In the genomic region with DNA sequence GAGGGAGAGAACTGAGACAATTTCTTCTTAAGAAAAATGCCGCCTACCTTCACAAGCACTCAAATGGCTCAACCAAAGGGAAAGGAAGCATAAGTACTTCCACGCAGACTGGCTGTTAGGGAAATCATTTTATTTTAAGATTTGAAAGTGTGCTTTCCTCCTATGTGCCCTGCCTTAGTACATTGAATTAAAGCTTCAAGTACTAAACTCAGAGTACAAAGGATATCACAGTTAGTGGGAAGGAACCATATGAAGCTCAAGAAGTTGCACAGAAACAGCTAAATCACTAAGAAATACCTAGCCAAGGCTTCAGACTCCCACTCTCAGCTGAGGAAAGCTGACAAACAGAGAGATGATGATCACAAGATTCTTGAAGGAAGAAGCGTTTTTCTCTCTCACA, we compare ENCODE assay signal across 22 mouse cellular contexts.
DNase-seq lines count a peak whose midpoint lies in the region; ATAC-seq and TF ChIP-seq lines count a peak whose summit lies in the region.
"Had no signal": no experiment of that assay in that cellular context is flagged by ENCODE, and none has a peak within 500 bp of the region (broad histone marks: within the 10 kb centered on the region; RNA-seq: fewer than 3 reads in every experiment).

No protein-coding gene starts in this region.

- peak overlapping the region; percentile 86 for H3K27ac ChIP-seq in layer of hippocampus, adult 2 months
- H3K27ac ChIP-seq in midbrain, embryonic 16.5 days (ENCODE audit: low read length), result no peak overlapping the region
- H3K27ac ChIP-seq: forebrain, embryonic 13.5 days; hindbrain, embryonic 10.5 days; kidney, embryonic 15.5 days; liver, embryonic 12.5 days; neural tube, embryonic 12.5 days had no signal

- H3K36me3 ChIP-seq in midbrain, embryonic 16.5 days (ENCODE audit: control insufficient read depth, insufficient read depth, low read length), result no peaks in the 10 kb centered on the region
- H3K36me3 ChIP-seq: hindbrain, embryonic 10.5 days; kidney, embryonic 15.5 days; liver, embryonic 12.5 days; neural tube, embryonic 12.5 days had no signal

- H3K4me2 ChIP-seq in midbrain, embryonic 16.5 days (ENCODE audit: low read length), result no peak overlapping the region
- H3K4me2 ChIP-seq: forebrain, embryonic 13.5 days; kidney, embryonic 15.5 days; liver, embryonic 12.5 days; midbrain, embryonic 11.5 days; neural tube, embryonic 12.5 days had no signal

- no peak overlapping the region for H3K4me3 ChIP-seq in layer of hippocampus, adult 2 months
- H3K4me3 ChIP-seq in midbrain, embryonic 16.5 days (ENCODE audit: low read depth, low read length), result no peak overlapping the region
- H3K4me3 ChIP-seq: forebrain, embryonic 13.5 days; hindbrain, embryonic 10.5 days; kidney, embryonic 15.5 days; liver, embryonic 12.5 days; myocyte; neural tube, embryonic 12.5 days had no signal

- peak in 1 of 2 experiments; percentile 41 for DNase-seq in layer of hippocampus, adult 2 months (ENCODE audit: low spot score in 2 of 2)
- no peak for DNase-seq in layer of hippocampus, postnatal 10 days (ENCODE audit: low spot score in 2 of 2)
- DNase-seq in right cerebral cortex, postnatal 36 days (ENCODE audit: low spot score in 2 of 2), result peak; percentile 23 to 45
- no peak for DNase-seq in right cerebral cortex, postnatal 4 days
- DNase-seq in left cerebral cortex, postnatal 14 days (ENCODE audit: low spot score in 2 of 2), result peak; percentile 25 to 68
- no peak for DNase-seq in urinary bladder, postnatal 10 days (ENCODE audit: low spot score)
- DNase-seq: adrenal gland, postnatal 14 days; gastrocnemius, postnatal 10 days; heart, postnatal 14 days; kidney, adult 18-20 months; kidney, postnatal 25 days; liver, postnatal 0 days; lung, postnatal 36 days had no signal

- H3K9ac ChIP-seq in midbrain, embryonic 16.5 days (ENCODE audit: low read depth, low read length), result no peak overlapping the region
- H3K9ac ChIP-seq: forebrain, embryonic 13.5 days; kidney, embryonic 15.5 days; liver, embryonic 12.5 days; liver, postnatal 0 days; neural tube, embryonic 12.5 days had no signal

- TF ChIP-seq CTCF in layer of hippocampus, adult 2 months (conservative IDR thresholded peaks at IDR 0.05), result no peak

- 84% methylated on average over 3 of the region's 3 CpGs for WGBS in midbrain, embryonic 16.5 days

- H3K4me1 ChIP-seq in midbrain, embryonic 16.5 days (ENCODE audit: control insufficient read depth, insufficient read depth, low read length), result no peaks in the 10 kb centered on the region
- H3K4me1 ChIP-seq: forebrain, embryonic 13.5 days; hindbrain, embryonic 10.5 days; kidney, embryonic 15.5 days; liver, embryonic 12.5 days; neural tube, embryonic 12.5 days had no signal

- H3K9me3 ChIP-seq in midbrain, embryonic 16.5 days (replicated peaks; ENCODE audit: control insufficient read depth, low read length, poor library complexity, severe bottlenecking), result no peaks in the 10 kb centered on the region
- H3K9me3 ChIP-seq: forebrain, embryonic 13.5 days; hindbrain, embryonic 10.5 days; kidney, embryonic 15.5 days; liver, embryonic 12.5 days; neural tube, embryonic 12.5 days had no signal

- ATAC-seq in midbrain, embryonic 16.5 days, result no peak
- ATAC-seq: CD4-positive, CD25-positive, alpha-beta regulatory T cell, adult 4 months; forebrain, embryonic 13.5 days; liver, embryonic 12.5 days; liver, postnatal 0 days had no signal

- H3K27me3 ChIP-seq in midbrain, embryonic 16.5 days (ENCODE audit: control insufficient read depth, insufficient read depth, low read depth, low read length), result no peaks in the 10 kb centered on the region
- H3K27me3 ChIP-seq: forebrain, embryonic 13.5 days; kidney, embryonic 15.5 days; liver, embryonic 12.5 days; neural tube, embryonic 12.5 days had no signal

- intact Hi-C loops in left cerebral cortex, postnatal 14 days (cut with DNase I), result loop anchor here (5.0 kb wide), 3 partner anchors 110 to 380 kb away; a partner anchor contains a TSS

Comparison
In these comparisons a context has a peak if more than half of its experiments do, and no peak if none do; other contexts are left out.
1. DNase-seq: peak in right cerebral cortex, postnatal 36 days (2 of 2) and left cerebral cortex, postnatal 14 days (2 of 2); none in layer of hippocampus, postnatal 10 days (0 of 2), right cerebral cortex, postnatal 4 days (single experiment) and urinary bladder, postnatal 10 days (single experiment).